Mouse (Mus musculus) CD8-positive naive resting alpha-beta T cell, adult 2 months (primary cell): ENCODE results near the gene Pih1d2.
"Not testable (repeated sequence)": the region's sequence is repeated elsewhere in the genome, so short reads cannot be mapped to it uniquely, and the experiment has no call there.

Experiments
- DNase-seq, 2 experiments: peaks; one replicate each; pipeline ENCODE4 v3.0.0; 2022; ENCODE audit warnings: low read depth in 2 of 2, low spot score in 2 of 2

Gene Pih1d2

GRCm38 (mm10) chr9:50617794-50618330, 741 bp downstream of the Pih1d2 start:
- DNase-seq, result no peak

DNA sequence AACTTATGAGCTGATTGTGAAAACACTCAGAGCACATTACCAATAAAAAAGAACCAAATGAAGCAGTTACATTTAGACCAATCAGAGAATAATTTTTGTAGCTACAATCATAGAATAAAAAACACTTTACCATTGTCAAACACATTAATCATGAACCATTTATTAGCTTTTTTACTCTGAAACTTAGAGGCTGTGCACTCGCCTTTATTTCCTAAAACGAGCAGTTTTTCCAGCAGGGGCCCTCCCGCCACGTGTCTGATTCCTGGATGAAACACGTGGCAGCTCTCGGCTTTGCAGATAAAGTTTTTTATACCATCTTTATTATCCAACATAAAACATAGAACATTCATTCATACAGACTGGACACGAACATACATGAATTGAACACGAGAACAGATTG, 13.8 kb downstream of the Pih1d2 start:
- not testable (repeated sequence) for DNase-seq

GRCm38 (mm10) chr9:50632016-50632688, 15.0 kb downstream of the Pih1d2 start:
- no peak for DNase-seq

GRCm38 (mm10) chr9:50633059-50633458, 15.9 kb downstream of the Pih1d2 start:
- no peak for DNase-seq

GRCm38 (mm10) chr9:50634270-50634669, 17.1 kb downstream of the Pih1d2 start:
- no peak for DNase-seq

GRCm38 (mm10) chr9:50646826-50647370, 29.8 kb downstream of the Pih1d2 start:
- no peak for DNase-seq

- DNase-seq, result no peak
These were observed 33.4 kb downstream of the Pih1d2 start for GRCm38 (mm10) chr9:50650503-50650902.

DNA sequence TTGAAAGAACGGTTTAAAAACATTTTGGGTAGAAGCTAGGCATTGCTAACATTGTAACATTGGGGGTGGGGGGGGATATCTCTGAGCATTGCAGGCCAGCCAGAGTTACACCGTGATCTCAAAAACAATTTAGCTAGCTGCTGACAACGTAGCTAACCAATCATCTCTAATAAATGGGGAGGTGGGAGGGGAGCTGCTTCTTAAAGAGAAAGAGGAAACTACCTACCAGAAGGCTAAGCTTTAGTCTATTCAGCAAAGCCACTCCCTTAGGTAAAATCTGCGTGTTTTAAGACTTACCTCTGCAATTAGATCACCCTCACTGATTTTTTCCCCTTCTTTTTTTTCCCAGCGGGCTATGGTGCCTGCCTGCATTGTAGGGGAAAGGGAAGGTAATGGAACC, 41.3 kb downstream of the Pih1d2 start:
- no peak for DNase-seq

DNA sequence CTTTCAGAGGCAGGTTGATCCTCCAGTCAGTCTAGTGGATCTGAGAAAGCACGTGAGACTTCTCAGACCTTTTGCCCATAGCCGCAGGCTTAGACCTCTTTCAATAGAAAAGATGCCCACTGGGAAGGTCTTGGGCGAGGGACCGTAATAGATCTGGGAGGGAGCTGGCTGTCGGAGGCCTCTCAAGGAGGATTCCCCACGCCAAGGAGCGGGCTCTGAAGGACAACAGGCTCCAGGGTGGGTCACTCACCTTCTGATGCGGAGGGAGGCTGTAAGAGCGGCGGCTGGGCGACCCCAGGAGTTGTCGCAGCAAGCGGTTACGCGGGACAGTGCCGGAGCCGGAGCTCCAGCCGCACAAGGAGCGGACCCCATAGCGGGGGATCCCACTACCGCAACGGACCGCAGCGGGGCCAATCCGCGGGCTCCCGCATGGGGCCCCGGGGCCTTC, 41.8 kb downstream of the Pih1d2 start:
- DNase-seq, result peak; percentile 0 to 1

DNA sequence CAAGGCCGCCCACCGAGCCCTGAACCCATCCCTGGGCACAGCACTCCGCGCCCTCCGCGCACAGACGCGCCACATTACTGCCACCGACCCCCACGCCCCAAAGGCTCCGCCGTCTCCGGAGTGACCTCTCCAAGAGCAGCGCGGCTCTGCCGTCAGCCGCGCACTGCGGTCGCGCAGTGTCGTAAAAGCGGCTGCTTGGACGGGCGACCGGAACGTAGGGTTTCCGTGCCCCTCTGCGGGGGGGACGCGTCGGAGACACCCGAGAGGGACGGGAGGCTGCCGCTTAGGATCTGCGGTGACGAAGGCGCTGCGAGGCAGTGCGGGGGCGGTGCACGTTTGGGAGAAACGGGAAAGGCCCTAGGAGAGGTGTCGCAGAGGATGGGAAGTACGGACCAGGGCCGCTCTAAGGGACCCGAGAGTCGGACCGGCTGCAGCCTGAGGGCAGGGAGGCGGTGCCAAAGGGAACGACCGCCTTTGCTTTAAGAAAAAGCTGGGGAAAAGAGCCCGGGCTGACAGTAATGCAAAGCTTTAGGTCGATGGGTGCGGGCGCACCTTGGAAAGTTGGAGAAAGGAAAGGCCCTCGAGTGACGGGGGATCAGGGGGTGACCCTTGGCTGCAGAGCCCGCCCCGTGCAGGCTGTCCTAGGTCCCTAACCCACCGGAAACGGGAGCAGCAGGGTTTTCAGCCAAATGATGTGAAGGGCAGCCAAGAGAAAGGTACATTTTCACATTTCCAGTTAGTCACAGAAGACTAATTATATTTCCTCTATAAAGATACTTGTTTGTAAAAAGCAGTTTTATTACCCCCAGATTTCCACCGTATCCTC, 42.5 kb downstream of the Pih1d2 start, which contains the start of gene Dlat:
TSS of gene Dlat (minus strand) at position 389 of the 826 bp plus-strand sequence.
- peak; percentile 52 to 62 for DNase-seq

GRCm38 (mm10) chr9:50660431-50660830, 43.3 kb downstream of the Pih1d2 start:
- DNase-seq, result peak; percentile 4 to 6

DNA sequence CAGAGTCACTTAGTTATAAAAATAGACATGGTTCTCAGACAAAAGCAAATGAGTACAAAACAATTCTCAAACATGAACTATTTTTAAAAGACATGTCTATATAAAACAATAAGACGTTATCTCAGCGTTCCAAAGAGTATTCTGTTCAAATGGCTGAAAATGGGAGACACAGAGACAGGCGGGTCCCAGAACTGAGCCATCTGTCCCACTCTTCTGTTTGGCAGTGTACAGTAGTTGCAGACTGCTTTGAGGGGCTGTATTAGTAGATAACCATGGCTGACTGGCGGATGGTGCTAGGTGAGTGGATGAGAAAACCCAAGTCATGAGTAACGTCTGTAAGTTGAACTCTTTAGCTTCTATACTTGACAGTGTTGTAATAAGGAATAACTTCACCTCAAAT, 47.7 kb downstream of the Pih1d2 start:
- DNase-seq, result no peak

GRCm38 (mm10) chr9:50666442-50666841, 49.3 kb downstream of the Pih1d2 start:
- no peak for DNase-seq

DNA sequence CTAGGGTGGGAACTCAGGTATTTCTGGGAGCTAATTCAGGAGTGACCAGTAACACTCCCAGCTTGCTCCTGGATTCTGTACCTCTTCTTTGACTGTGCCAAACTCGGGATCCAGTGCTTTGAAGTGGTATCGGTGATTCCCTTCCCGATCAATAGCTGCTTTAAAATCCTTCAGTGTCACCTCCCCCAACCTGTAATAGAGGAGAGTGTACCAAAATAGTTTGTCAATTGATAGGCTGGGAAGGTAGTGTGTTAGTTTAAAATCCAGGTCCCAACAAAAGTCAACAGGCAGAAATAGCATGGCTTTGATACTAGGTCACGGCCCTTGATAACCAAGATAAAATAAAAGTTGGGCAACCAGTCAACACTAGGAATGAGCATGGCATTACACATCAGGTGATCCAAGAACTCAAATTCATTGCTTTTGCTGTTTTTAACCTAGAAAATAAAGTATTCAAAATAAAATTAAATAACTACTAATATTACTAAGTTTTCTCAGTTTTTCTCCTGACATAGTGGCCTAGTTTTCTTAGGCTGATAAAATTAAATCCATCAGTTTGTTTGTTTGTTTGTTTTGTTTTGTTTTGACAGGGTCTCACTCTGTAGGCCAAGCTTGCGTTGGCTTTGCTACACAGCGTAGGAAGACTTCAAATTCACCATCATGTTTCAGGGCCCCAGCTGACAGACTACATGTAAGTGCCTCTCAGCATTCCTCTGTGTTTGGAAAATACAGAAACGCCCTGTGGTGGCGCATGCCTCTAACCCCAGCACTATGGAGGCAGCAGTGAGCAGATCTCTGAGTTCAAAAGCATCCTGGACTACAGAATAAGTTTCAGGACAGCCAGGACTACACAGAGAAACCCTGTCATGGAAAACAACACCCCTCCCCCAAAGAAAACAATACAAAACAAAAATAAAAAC, 50.7 kb downstream of the Pih1d2 start:
- no peak for DNase-seq

- DNase-seq, result peak; percentile 29 to 50
These were observed 53.6 kb downstream of the Pih1d2 start for GRCm38 (mm10) chr9:50670690-50671089.
